Comparison of ENCODE assay signal across 11 mouse cellular contexts in genomic region chr2:70091801-70092522, GRCm38 (mm10). TPM values are rescaled to one million over a fixed set of nuclear protein-coding genes. Genes with fewer than 3 reads are reported as not detected.
DNase-seq lines count a peak whose midpoint lies in the region; ATAC-seq and TF ChIP-seq lines count a peak whose summit lies in the region.
"Had no signal": no experiment of that assay in that cellular context is flagged by ENCODE, and none has a peak within 500 bp of the region (broad histone marks: within the 10 kb centered on the region; RNA-seq: fewer than 3 reads in every experiment).

No protein-coding gene starts in this region.

- 15% methylated on average over 10 of the region's 10 CpGs for WGBS in thymus, adult 2 months
- 66% methylated on average over 10 of the region's 10 CpGs for WGBS in limb, embryonic 10.5 days

- TF ChIP-seq CTCF in thymus, adult 2 months (IDR thresholded peaks at IDR 0.05; ENCODE audit: borderline replicate concordance, control insufficient read depth, extremely low read depth, insufficient read depth, low read length, poor library complexity): no peak

- no peaks in the 10 kb centered on the region for H3K27me3 ChIP-seq in thymus, adult 2 months (ENCODE audit: control insufficient read depth, insufficient read depth, low read length)
- peaks cover 10% of the 10 kb centered on the region for H3K27me3 ChIP-seq in megakaryocyte, embryonic 14.5 days (replicated peaks)
- H3K27me3 ChIP-seq in limb, embryonic 10.5 days (ENCODE audit: low read depth, poor library complexity, severe bottlenecking): peaks cover 7% of the 10 kb centered on the region; the same call in 1 of the 2 replicates
- H3K27me3 ChIP-seq: liver, embryonic 15.5 days had no signal

- no peaks in the 10 kb centered on the region for H3K36me3 ChIP-seq in thymus, adult 2 months (ENCODE audit: control insufficient read depth, insufficient read depth, low read length)
- no peaks in the 10 kb centered on the region for H3K36me3 ChIP-seq in megakaryocyte, embryonic 14.5 days (replicated peaks; ENCODE audit: low read length)
- H3K36me3 ChIP-seq in limb, embryonic 10.5 days: no peaks in the 10 kb centered on the region
- H3K36me3 ChIP-seq: forebrain, embryonic 12.5 days; liver, embryonic 15.5 days had no signal

- peak; percentile 14 for DNase-seq in thymus, adult 2 months
- DNase-seq in thymus, postnatal 10 days (ENCODE audit: low spot score in 2 of 2): no peak
- DNase-seq in thymus, postnatal 4 days: peak; percentile 17
- DNase-seq in limb, embryonic 10.5 days (ENCODE audit: low spot score): no peak
- DNase-seq in heart, postnatal 36 days: no peak
- DNase-seq: embryo, embryonic 11 days had no signal

- peaks cover 4% of the 10 kb centered on the region; the same call in 1 of the 2 replicates for H3K9me3 ChIP-seq in megakaryocyte, embryonic 14.5 days
- H3K9me3 ChIP-seq in limb, embryonic 10.5 days (replicated peaks): no peaks in the 10 kb centered on the region
- H3K9me3 ChIP-seq: forebrain, embryonic 12.5 days; liver, embryonic 15.5 days had no signal

- intact Hi-C loops in heart, postnatal 36 days (cut with DNase I): no loop called here

- ATAC-seq in activated CD4-positive, CD25-positive, alpha-beta regulatory T cell, adult 4 months: peak; percentile 65
- ATAC-seq: hindbrain, postnatal 0 days had no signal

- H3K4me1 ChIP-seq in thymus, adult 2 months (replicated peaks; ENCODE audit: control insufficient read depth, insufficient read depth, low read length): peaks cover 21% of the 10 kb centered on the region
- peaks cover 14% of the 10 kb centered on the region for H3K4me1 ChIP-seq in megakaryocyte, embryonic 14.5 days
- 0 out of 2 replicates have a peak, but pooled peaks cover 4% of the 10 kb centered on the region for H3K4me1 ChIP-seq in limb, embryonic 10.5 days
- H3K4me1 ChIP-seq: liver, embryonic 15.5 days had no signal

- no peak overlapping the region for H3K4me3 ChIP-seq in thymus, adult 2 months (ENCODE audit: control insufficient read depth, insufficient read depth, low read length)
- H3K4me3 ChIP-seq in megakaryocyte, embryonic 14.5 days (replicated peaks): peak overlapping the region; percentile 84
- H3K4me3 ChIP-seq in limb, embryonic 10.5 days: no peak overlapping the region
- H3K4me3 ChIP-seq: forebrain, embryonic 12.5 days; liver, embryonic 15.5 days had no signal

- TF ChIP-seq POLR2A in thymus, adult 2 months (IDR thresholded peaks at IDR 0.05; ENCODE audit: control insufficient read depth, extremely low read depth, insufficient read depth, low read length, poor library complexity): no peak

- peak overlapping the region; percentile 32; the same call in 1 of the 2 replicates for H3K27ac ChIP-seq in thymus, adult 2 months (ENCODE audit: control insufficient read depth, insufficient read depth, low read length)
- no peak overlapping the region for H3K27ac ChIP-seq in limb, embryonic 10.5 days
- H3K27ac ChIP-seq: forebrain, embryonic 12.5 days; hindbrain, postnatal 0 days; liver, embryonic 15.5 days had no signal

RNA-seq across cellular contexts. Expression of gene Myo3b, which starts 53.0 kb away (rescaled TPM):
- polyA plus RNA-seq in thymus, adult 2 months (2012; rRNA removed): 0.70 and 0.94 TPM in 2 replicates
- 10 to 100 TPM in 1 of 2 experiments, 1 to 10 TPM in 1; 8.3 to 12.4 TPM for polyA plus RNA-seq in activated CD4-positive, CD25-positive, alpha-beta regulatory T cell, adult 4 months (2017; shearing (Covaris generic))
- polyA plus RNA-seq in megakaryocyte, embryonic 14.5 days (2012; ENCODE audit: insufficient read depth, low replicate concordance): not detected in 2 replicates
- not detected in 2 replicates for polyA plus RNA-seq in limb, embryonic 10.5 days (2016; fragmentation: Nextera tagmentation; extraction: Ambion mirVana)
- total RNA-seq in heart, postnatal 36 days (2021): under 1 TPM in 1 of 2 experiments, not detected in 1; 0.08 TPM
- polyA plus RNA-seq: liver, embryonic 15.5 days had no signal

Comparison
In these comparisons a context has a peak if more than half of its experiments do, and no peak if none do; other contexts are left out.
1. DNase-seq: peak in thymus, adult 2 months (single experiment) and thymus, postnatal 4 days (single experiment); none in thymus, postnatal 10 days (0 of 2), limb, embryonic 10.5 days (single experiment) and heart, postnatal 36 days (0 of 2).